Mouse (Mus musculus): ENCODE results near the gene Spsb2.
A peak's percentile ranks its signal among the peaks of the same experiment; 100 is the strongest.

Spsb2 gene

GRCm38 (mm10) chr6:124808358-124809012 lies at the start of gene Spsb2:
TSS of gene Spsb2 (plus strand) at chr6:124808661.
- DNase-seq (ENCODE audit: low spot score in 2 of 2) = peak in 1 of 2 experiments; percentile 38

- DNase-seq (ENCODE audit: low spot score in 2 of 2) = no peak
Measured at GRCm38 (mm10) chr6:124758849-124759232, 49.6 kb upstream of the Spsb2 start.

- peak in 1 of 2 experiments; percentile 89 for DNase-seq (ENCODE audit: low spot score in 2 of 2)
Measured at GRCm38 (mm10) chr6:124759259-124759658, 49.2 kb upstream of the Spsb2 start.

- DNase-seq (ENCODE audit: low spot score in 2 of 2) = no peak
Measured at GRCm38 (mm10) chr6:124765951-124766350, 42.5 kb upstream of the Spsb2 start.

- DNase-seq (ENCODE audit: low spot score in 2 of 2) = no peak
Measured at GRCm38 (mm10) chr6:124767536-124767919, 40.9 kb upstream of the Spsb2 start.

- DNase-seq (ENCODE audit: low spot score in 2 of 2) = peak in 1 of 2 experiments; percentile 59
Measured at GRCm38 (mm10) chr6:124767920-124768703, 40.3 kb upstream of the Spsb2 start.

- no peak for DNase-seq (ENCODE audit: low spot score in 2 of 2)
Measured at GRCm38 (mm10) chr6:124768704-124769044, 39.8 kb upstream of the Spsb2 start.

- peak in 1 of 2 experiments; percentile 68 for DNase-seq (ENCODE audit: low spot score in 2 of 2)
Measured at GRCm38 (mm10) chr6:124769101-124769765, 39.2 kb upstream of the Spsb2 start, which contains the start of gene Eno2. TSS of gene Eno2 (minus strand) at chr6:124769673.

- DNase-seq (ENCODE audit: low spot score in 2 of 2) = no peak
Measured at GRCm38 (mm10) chr6:124770013-124770412, 38.4 kb upstream of the Spsb2 start.

- no peak for DNase-seq (ENCODE audit: low spot score in 2 of 2)
Measured at GRCm38 (mm10) chr6:124770511-124770910, 38.0 kb upstream of the Spsb2 start.

GRCm38 (mm10) chr6:124779222-124779983 lies 29.1 kb upstream of the Spsb2 start, which contains the start of gene Lrrc23:
TSS of gene Lrrc23 (minus strand) at chr6:124779727.
- no peak for DNase-seq (ENCODE audit: low spot score in 2 of 2)

- DNase-seq (ENCODE audit: low spot score in 2 of 2) = no peak
Measured at GRCm38 (mm10) chr6:124779984-124780416, 28.5 kb upstream of the Spsb2 start.

GRCm38 (mm10) chr6:124780917-124781316 lies 27.5 kb upstream of the Spsb2 start:
- no peak for DNase-seq (ENCODE audit: low spot score in 2 of 2)

- DNase-seq (ENCODE audit: low spot score in 2 of 2) = no peak
Measured at GRCm38 (mm10) chr6:124782436-124782835, 26.0 kb upstream of the Spsb2 start.

- peak in 1 of 2 experiments; percentile 61 for DNase-seq (ENCODE audit: low spot score in 2 of 2)
Measured at GRCm38 (mm10) chr6:124786756-124787420, 21.6 kb upstream of the Spsb2 start.

- no peak for DNase-seq (ENCODE audit: low spot score in 2 of 2)
Measured at GRCm38 (mm10) chr6:124787722-124788121, 20.7 kb upstream of the Spsb2 start.

GRCm38 (mm10) chr6:124789519-124789918 lies 18.9 kb upstream of the Spsb2 start:
- no peak for DNase-seq (ENCODE audit: low spot score in 2 of 2)

GRCm38 (mm10) chr6:124790121-124790520 lies 18.3 kb upstream of the Spsb2 start:
- no peak for DNase-seq (ENCODE audit: low spot score in 2 of 2)

GRCm38 (mm10) chr6:124791911-124792310 lies 16.6 kb upstream of the Spsb2 start:
- no peak for DNase-seq (ENCODE audit: low spot score in 2 of 2)

GRCm38 (mm10) chr6:124795781-124796180 lies 12.7 kb upstream of the Spsb2 start:
- no peak for DNase-seq (ENCODE audit: low spot score in 2 of 2)

GRCm38 (mm10) chr6:124796200-124796599 lies 12.3 kb upstream of the Spsb2 start:
- no peak for DNase-seq (ENCODE audit: low spot score in 2 of 2)

Data from left cerebral cortex, adult 9 months (tissue).